Mouse (Mus musculus) liver, embryonic 12.5 days (tissue): ENCODE results near the gene Celf1. TPM values are rescaled to one million over a fixed set of nuclear protein-coding genes. Genes with fewer than 3 reads are reported as not detected.
"Not testable (repeated sequence)": the region's sequence is repeated elsewhere in the genome, so short reads cannot be mapped to it uniquely, and the experiment has no call there.

Experiments used
- ATAC-seq: fragments of 200-750 bp; cut with Nextera tagmentation; 2 replicates; pipeline ENCODE4 v1.8.0; 2017; ENCODE audit warnings: moderate number of reproducible peaks, mild to moderate bottlenecking, moderate library complexity
- H3K27ac ChIP-seq: fragments of 300-500 bp; sonication (generic); 2 replicates; pipeline ENCODE4 v1.5.1; 2016; ENCODE audit warnings: mild to moderate bottlenecking
- H3K27me3 ChIP-seq: fragments of 300-500 bp; sonication (generic); replicated peaks from 2 replicates; pipeline ENCODE4 v1.6.1; 2016; ENCODE audit warnings: mild to moderate bottlenecking, moderate library complexity
- H3K36me3 ChIP-seq: fragments of 300-500 bp; sonication (generic); 2 replicates; pipeline ENCODE4 v1.6.1; 2016; ENCODE audit warnings: mild to moderate bottlenecking, moderate library complexity
- H3K4me1 ChIP-seq: fragments of 300-500 bp; sonication (generic); 2 replicates; pipeline ENCODE4 v1.6.1; 2016
- H3K4me2 ChIP-seq: fragments of 300-500 bp; sonication (generic); 2 replicates; pipeline ENCODE4 v1.6.1; 2016; ENCODE audit warnings: mild to moderate bottlenecking, moderate library complexity
- H3K4me3 ChIP-seq: fragments of 300-500 bp; sonication (generic); 2 replicates; pipeline ENCODE4 v1.5.1; 2016; ENCODE audit warnings: mild to moderate bottlenecking, moderate library complexity
- H3K9ac ChIP-seq: fragments of 300-500 bp; sonication (generic); 2 replicates; pipeline ENCODE4 v1.6.1; 2016; ENCODE audit warnings: mild to moderate bottlenecking, moderate library complexity
- H3K9me3 ChIP-seq: fragments of 300-500 bp; sonication (generic); replicated peaks from 2 replicates; pipeline ENCODE4 v1.6.1; 2016; ENCODE audit warnings: mild to moderate bottlenecking, moderate library complexity
- WGBS: fragments of 180-500 bp; shearing (Covaris S2); methylation state at CpG from one replicate; pipeline ENCODE4 v1.1.7; 2016; ENCODE audit not compliant: insufficient replicate concordance; 5-methylcytosine and 5-hydroxymethylcytosine counted together
- polyA plus RNA-seq: library from polyadenylated mRNA; unstranded; fragments of >200 nt; fragmentation: Nextera tagmentation; extraction: Ambion mirVana; gene quantifications from 2 replicates; pipeline ENCODE4 v1.2.1, GENCODE M21; 2016

Celf1 gene
- 79.4 and 81.3 TPM in 2 replicates for polyA plus RNA-seq

- WGBS, result under 1% methylated on average over 91 of the region's 113 CpGs
Observed at GRCm38 (mm10) chr2:90940233-90941229, at the start of gene Celf1. TSS of gene Celf1 (plus strand) at chr2:90940382.

GRCm38 (mm10) chr2:90893673-90894298, 46.4 kb upstream of the Celf1 start:
- 33% methylated on average over 6 of the region's 6 CpGs for WGBS
- Histone ChIP-seq H3K4me1 (peaks cover 78% of the 10 kb centered on the region), H3K4me2 (peak overlapping the region; percentile 63), H3K27me3 (peaks cover 24% of the 10 kb centered on the region), H3K9ac (peak overlapping the region; percentile 72), H3K27ac (peak overlapping the region; percentile 95), H3K9me3 (no peaks in the 10 kb centered on the region), H3K36me3 (peaks cover 58% of the 10 kb centered on the region), H3K4me3 (peak overlapping the region; percentile 25; the same call in 1 of the 2 replicates)
- peak; percentile 91 for ATAC-seq

More at GRCm38 (mm10) chr2:90940233-90941229, at the start of gene Celf1:
- H3K27ac ChIP-seq, result peak within 1 kb of the TSS; percentile 95
- peak within 1 kb of the TSS; percentile 97 for H3K9ac ChIP-seq
- no peaks in the 10 kb centered on the region for H3K27me3 ChIP-seq
- H3K36me3 ChIP-seq, result peaks cover 17% of the 10 kb centered on the region
- peak within 1 kb of the TSS; percentile 97 for H3K4me3 ChIP-seq
- peak within 1 kb of the TSS; percentile 82 for H3K4me2 ChIP-seq
- no peaks in the 10 kb centered on the region for H3K9me3 ChIP-seq
- peak; percentile 94 for ATAC-seq
- peaks cover 51% of the 10 kb centered on the region for H3K4me1 ChIP-seq

- 23% methylated on average over 3 of the region's 3 CpGs for WGBS
- Histone ChIP-seq H3K4me3 (peak overlapping the region; percentile 25; the same call in 1 of the 2 replicates), H3K36me3 (peaks cover 63% of the 10 kb centered on the region), H3K4me1 (peaks cover 73% of the 10 kb centered on the region), H3K27me3 (peaks cover 19% of the 10 kb centered on the region), H3K9ac (peak overlapping the region; percentile 72), H3K27ac (peak overlapping the region; percentile 95), H3K4me2 (peak overlapping the region; percentile 63)
- not testable (repeated sequence) for H3K9me3 ChIP-seq
- peak; percentile 8; the same call in 1 of the 2 replicates for ATAC-seq
Observed at GRCm38 (mm10) chr2:90894299-90894677, 45.9 kb upstream of the Celf1 start.

DNA sequence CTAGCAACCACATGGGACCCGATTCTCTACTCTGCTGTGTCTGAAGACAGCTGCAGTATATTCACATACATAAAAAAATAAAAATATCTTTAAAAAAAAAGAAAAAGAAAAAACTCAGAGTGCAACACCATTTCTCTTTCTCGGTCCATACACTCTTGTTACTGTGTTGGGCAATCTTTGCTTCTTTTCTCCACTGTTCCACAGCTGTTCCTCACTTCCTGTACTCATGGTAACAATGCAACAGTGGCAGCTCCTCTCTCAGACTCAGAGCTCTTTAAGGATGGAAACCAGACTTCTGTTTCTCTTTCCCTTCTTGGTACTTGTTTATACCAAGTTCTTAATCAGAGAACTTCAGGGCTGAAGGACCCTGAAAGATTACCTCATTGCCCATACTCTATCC, 36.8 kb upstream of the Celf1 start:
- no peak for ATAC-seq
- WGBS, result 70% methylated on average over 2 of the region's 2 CpGs
- peaks cover 40% of the 10 kb centered on the region for H3K4me1 ChIP-seq
- H3K27me3 ChIP-seq, result no peaks in the 10 kb centered on the region
- H3K9ac ChIP-seq, result peak overlapping the region; percentile 94
- H3K27ac ChIP-seq, result peak overlapping the region; percentile 91
- peak overlapping the region; percentile 88 for H3K4me3 ChIP-seq
- H3K36me3 ChIP-seq, result peaks cover 71% of the 10 kb centered on the region
- no peaks in the 10 kb centered on the region for H3K9me3 ChIP-seq
- peak overlapping the region; percentile 83 for H3K4me2 ChIP-seq

DNA sequence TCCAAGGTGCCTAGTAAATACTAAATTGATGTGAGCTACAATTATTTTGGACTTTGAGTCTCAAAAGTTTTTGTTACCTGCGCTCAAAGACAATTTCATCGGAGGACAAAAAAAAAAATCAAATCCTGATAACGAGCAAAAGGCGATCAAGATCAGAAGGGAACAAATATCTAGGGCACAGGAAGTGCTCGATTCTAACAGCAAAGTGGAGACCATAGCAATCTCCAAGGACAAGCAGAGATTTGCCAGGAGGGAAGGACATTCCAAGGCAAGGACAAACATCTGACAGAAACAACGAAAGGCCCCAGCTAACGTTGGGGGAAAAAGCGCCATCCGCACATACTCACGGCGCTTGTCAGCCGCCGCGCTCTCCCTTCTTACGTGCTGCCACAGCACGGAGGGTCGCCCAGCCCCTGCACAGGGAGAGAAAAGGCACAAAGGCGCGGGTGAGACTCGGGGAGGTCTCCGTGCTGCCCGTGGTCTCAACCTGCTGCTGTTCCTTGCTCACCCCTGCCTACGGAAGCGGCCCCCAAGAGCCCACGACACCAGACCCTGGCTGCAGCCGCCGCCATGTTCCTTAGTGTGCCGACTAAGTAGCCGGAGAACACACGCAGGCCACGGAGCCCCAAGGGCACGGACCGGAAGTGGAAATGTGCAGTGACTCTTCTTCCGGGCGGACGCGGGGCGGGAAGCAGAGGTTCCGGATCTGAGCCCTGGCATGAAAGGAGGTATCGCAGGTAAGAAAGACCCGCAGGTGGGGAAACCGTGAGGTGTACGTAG, 35.9 kb upstream of the Celf1 start, which contains the start of the genes Kbtbd4 and Ndufs3:
Gene Kbtbd4 (plus strand): TSS at position 665 of the 780 bp plus-strand sequence.
Gene Ndufs3 (minus strand): TSS at position 752 of the 780 bp plus-strand sequence.
- H3K27me3 ChIP-seq, result no peaks in the 10 kb centered on the region
- ATAC-seq, result peak; percentile 91
- H3K9ac ChIP-seq, result peak within 1 kb of the TSS; percentile 94
- peak within 1 kb of the TSS; percentile 88 for H3K4me3 ChIP-seq
- H3K9me3 ChIP-seq, result no peaks in the 10 kb centered on the region
- H3K4me1 ChIP-seq, result peaks cover 40% of the 10 kb centered on the region
- WGBS, result under 1% methylated on average over 43 of the region's 43 CpGs
- peaks cover 71% of the 10 kb centered on the region for H3K36me3 ChIP-seq
- peak within 1 kb of the TSS; percentile 83 for H3K4me2 ChIP-seq
- peak within 1 kb of the TSS; percentile 91 for H3K27ac ChIP-seq

DNA sequence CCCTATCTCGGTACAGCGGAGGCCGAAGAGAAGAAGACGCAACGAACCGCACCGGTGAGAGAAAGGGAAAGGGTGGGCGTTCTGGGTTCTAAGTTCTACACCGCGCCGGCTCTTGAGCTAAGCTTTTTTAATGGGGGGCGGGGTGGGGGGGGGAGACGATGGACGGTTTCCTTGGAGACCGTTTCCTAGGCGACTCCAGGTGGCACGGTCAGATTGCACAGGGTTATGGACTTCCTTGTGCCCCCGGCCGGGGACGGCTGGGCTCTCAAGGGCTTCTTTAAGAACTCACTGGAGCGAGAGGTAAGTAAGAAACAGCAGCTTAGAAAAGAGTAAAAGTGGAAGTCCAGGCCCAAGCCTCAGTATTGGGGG, 35.3 kb upstream of the Celf1 start:
- Histone ChIP-seq H3K27ac (peak overlapping the region; percentile 91), H3K27me3 (no peaks in the 10 kb centered on the region), H3K4me3 (peak overlapping the region; percentile 88), H3K9ac (peak overlapping the region; percentile 94), H3K4me1 (peaks cover 40% of the 10 kb centered on the region), H3K9me3 (no peaks in the 10 kb centered on the region), H3K36me3 (peaks cover 71% of the 10 kb centered on the region), H3K4me2 (peak overlapping the region; percentile 83)
- peak; percentile 73 for ATAC-seq
- WGBS, result under 1% methylated on average over 21 of the region's 21 CpGs

- peaks cover 73% of the 10 kb centered on the region for H3K36me3 ChIP-seq
- no peak overlapping the region for H3K27ac ChIP-seq
- 87% methylated on average over 2 of the region's 2 CpGs for WGBS
- no peak overlapping the region for H3K4me2 ChIP-seq
- no peaks in the 10 kb centered on the region for H3K9me3 ChIP-seq
- no peak overlapping the region for H3K9ac ChIP-seq
- no peak overlapping the region for H3K4me3 ChIP-seq
- no peak for ATAC-seq
- peaks cover 40% of the 10 kb centered on the region for H3K4me1 ChIP-seq
- H3K27me3 ChIP-seq, result no peaks in the 10 kb centered on the region
Observed at GRCm38 (mm10) chr2:90906721-90907120, 33.5 kb upstream of the Celf1 start.

GRCm38 (mm10) chr2:90910861-90911260, 29.3 kb upstream of the Celf1 start:
- H3K27ac ChIP-seq, result no peak overlapping the region
- peaks cover 26% of the 10 kb centered on the region for H3K4me1 ChIP-seq
- no peak for ATAC-seq
- no peaks in the 10 kb centered on the region for H3K9me3 ChIP-seq
- H3K9ac ChIP-seq, result no peak overlapping the region
- H3K4me3 ChIP-seq, result no peak overlapping the region
- H3K27me3 ChIP-seq, result no peaks in the 10 kb centered on the region
- peaks cover 92% of the 10 kb centered on the region for H3K36me3 ChIP-seq
- 35% methylated on average over 1 of the region's 1 CpGs for WGBS
- H3K4me2 ChIP-seq, result no peak overlapping the region

DNA sequence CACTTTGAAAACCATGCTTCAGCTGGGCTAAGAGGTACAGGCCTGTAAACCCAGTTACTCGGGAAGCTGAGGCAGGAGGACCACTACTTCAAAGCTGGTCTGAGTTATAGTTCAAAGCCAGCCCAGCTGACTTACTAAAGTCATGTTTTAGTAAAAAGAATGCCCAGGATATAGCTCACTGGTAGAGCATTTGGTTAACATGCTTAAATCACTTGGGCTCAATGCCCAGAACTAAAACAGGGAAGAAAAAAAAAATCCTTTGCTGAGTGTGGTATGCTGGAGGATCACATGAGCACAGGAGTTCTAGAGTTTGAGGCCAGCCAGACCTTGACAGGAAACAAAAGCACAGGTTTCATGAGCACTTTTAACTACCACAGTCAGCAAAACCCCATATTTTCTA, 28.5 kb upstream of the Celf1 start:
- H3K27me3 ChIP-seq, result no peaks in the 10 kb centered on the region
- H3K9me3 ChIP-seq, result no peaks in the 10 kb centered on the region
- H3K4me3 ChIP-seq, result no peak overlapping the region
- WGBS, result 93% methylated on average over 1 of the region's 1 CpGs
- no peak overlapping the region for H3K4me2 ChIP-seq
- H3K9ac ChIP-seq, result no peak overlapping the region
- H3K27ac ChIP-seq, result no peak overlapping the region
- H3K4me1 ChIP-seq, result peaks cover 27% of the 10 kb centered on the region
- H3K36me3 ChIP-seq, result peaks cover 86% of the 10 kb centered on the region
- no peak for ATAC-seq

GRCm38 (mm10) chr2:90913671-90914070, 26.5 kb upstream of the Celf1 start:
- Histone ChIP-seq H3K27ac (no peak overlapping the region), H3K4me1 (peaks cover 35% of the 10 kb centered on the region), H3K9me3 (no peaks in the 10 kb centered on the region), H3K27me3 (no peaks in the 10 kb centered on the region), H3K9ac (no peak overlapping the region), H3K36me3 (peaks cover 67% of the 10 kb centered on the region), H3K4me3 (no peak overlapping the region), H3K4me2 (no peak overlapping the region)
- ATAC-seq, result no peak
- 90% methylated on average over 2 of the region's 2 CpGs for WGBS

- Histone ChIP-seq H3K27me3 (no peaks in the 10 kb centered on the region), H3K4me1 (peaks cover 36% of the 10 kb centered on the region), H3K9me3 (no peaks in the 10 kb centered on the region), H3K4me3 (0 out of 2 replicates have a peak overlapping the region, but pooled peaks have one; percentile 78), H3K36me3 (peaks cover 49% of the 10 kb centered on the region), H3K4me2 (peak overlapping the region; percentile 97), H3K9ac (no peak overlapping the region), H3K27ac (no peak overlapping the region)
- 84% methylated on average over 1 of the region's 1 CpGs for WGBS
- no peak for ATAC-seq
Observed at GRCm38 (mm10) chr2:90915516-90915915, 24.7 kb upstream of the Celf1 start.
